Mouse (Mus musculus): ENCODE measurements around the gene Lingo4. TPM values are rescaled to one million over a fixed set of nuclear protein-coding genes. Genes with fewer than 3 reads are reported as not detected.

Lingo4 gene
- total RNA-seq (2015; ENCODE audit: low replicate concordance) (not detected in 2 replicates), total RNA-seq (2017; ENCODE audit: low replicate concordance) (not detected in 2 replicates)

GRCm38 (mm10) chr3:94398217-94398616 is at the start of gene Lingo4:
Lingo4 (plus strand) TSS chr3:94398517.
- ATAC-seq (replicated peaks; ENCODE audit: low FRiP score, poor library complexity, severe bottlenecking): no peak

GRCm38 (mm10) chr3:94360812-94361211 is 37.5 kb upstream of the Lingo4 start:
- no peak for ATAC-seq (replicated peaks; ENCODE audit: low FRiP score, poor library complexity, severe bottlenecking)

- no peak for ATAC-seq (replicated peaks; ENCODE audit: low FRiP score, poor library complexity, severe bottlenecking)
These were observed 36.2 kb upstream of the Lingo4 start, which contains the start of gene C2cd4d for GRCm38 (mm10) chr3:94362138-94362537. C2cd4d (plus strand) TSS chr3:94362438.

DNA sequence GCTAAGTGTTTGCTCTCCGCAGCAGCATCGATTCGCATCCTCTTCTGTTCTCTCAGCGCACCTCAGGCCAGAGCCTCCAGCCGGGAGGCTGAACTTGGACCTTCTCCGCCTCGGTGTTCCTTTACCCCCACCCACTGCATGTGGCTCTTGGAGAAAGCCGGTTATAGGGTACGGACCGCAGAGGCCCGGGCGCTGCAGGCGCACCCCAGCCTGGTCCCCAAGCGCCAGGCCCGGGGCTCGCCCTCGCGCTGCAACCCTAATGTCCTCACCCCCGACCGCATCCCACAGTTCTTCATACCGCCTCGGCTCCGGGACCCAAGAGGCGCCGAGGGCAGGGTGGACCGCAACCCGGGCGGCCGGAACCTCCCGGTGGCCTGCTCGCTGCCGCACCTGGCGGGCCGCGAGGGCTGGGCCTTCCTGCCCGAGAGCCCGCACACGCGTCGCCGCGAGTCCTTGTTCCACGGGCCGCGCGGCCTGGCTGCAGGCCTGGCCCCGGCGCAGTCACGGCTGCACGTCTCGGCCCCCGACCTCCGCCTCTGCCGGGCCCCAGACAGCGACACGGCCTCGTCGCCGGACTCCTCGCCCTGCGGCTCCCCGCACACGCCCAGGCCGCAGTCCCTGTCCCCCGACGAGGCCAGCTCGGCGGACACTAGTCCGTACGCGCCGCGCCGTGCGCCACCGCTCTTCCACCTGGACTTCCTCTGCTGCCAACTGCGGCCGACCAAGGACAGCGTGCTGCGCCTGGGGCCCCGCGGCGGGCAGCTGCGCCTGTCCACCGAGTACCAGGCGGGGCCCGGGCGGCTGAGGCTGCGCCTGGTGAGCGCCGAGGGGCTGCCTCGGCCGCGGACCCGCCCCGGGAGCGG is 34.8 kb upstream of the Lingo4 start:
- no peak for ATAC-seq (replicated peaks; ENCODE audit: low FRiP score, poor library complexity, severe bottlenecking)

- ATAC-seq (replicated peaks; ENCODE audit: low FRiP score, poor library complexity, severe bottlenecking): no peak
These were observed 34.2 kb upstream of the Lingo4 start for GRCm38 (mm10) chr3:94364154-94364526.

- ATAC-seq (replicated peaks; ENCODE audit: low FRiP score, poor library complexity, severe bottlenecking): peak; percentile 85; the same call in 1 of the 2 replicates
These were observed 31.6 kb upstream of the Lingo4 start for GRCm38 (mm10) chr3:94366761-94367160.

DNA sequence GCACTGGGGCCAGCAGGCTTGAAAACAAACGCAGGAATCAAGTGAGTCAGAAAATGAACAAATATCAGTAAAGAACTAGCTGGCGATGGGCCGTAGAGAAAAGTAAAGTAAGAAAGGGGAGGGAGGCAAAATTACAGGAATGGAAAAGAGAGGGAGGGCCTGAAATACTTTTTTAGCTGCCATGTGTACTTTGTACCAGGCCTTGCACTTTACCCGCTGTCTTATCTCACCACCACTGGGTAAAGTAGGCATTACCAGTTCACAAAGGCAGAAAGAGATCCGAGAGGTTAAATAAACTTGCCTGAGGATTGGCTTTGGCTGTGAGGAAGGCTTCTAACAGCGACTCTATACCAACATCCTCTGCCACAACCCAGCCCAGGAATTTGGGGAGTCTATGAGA is 30.8 kb upstream of the Lingo4 start:
- no peak for ATAC-seq (replicated peaks; ENCODE audit: low FRiP score, poor library complexity, severe bottlenecking)

GRCm38 (mm10) chr3:94368631-94369030 is 29.7 kb upstream of the Lingo4 start:
- no peak for ATAC-seq (replicated peaks; ENCODE audit: low FRiP score, poor library complexity, severe bottlenecking)

DNA sequence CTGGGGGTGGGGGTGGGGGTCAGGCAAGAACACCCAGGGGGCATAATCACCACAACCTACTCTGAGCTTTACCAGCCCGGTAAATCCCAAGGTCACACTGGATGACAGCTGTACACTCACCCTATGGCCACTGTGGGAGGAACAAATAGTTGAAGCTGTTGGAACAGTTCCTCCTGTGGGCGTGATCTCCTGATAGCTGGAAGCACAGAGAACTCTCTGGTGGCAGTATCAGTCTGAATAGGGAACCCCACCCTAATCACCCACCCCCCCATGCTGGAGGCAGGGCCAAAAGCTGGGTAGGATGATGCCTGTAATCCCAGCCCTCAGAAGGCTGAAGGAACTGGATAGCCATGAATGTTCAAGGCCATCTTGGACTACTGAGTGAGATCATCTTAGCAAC is 28.6 kb upstream of the Lingo4 start:
- no peak for ATAC-seq (replicated peaks; ENCODE audit: low FRiP score, poor library complexity, severe bottlenecking)

GRCm38 (mm10) chr3:94371637-94372036 is 26.7 kb upstream of the Lingo4 start:
- ATAC-seq (replicated peaks; ENCODE audit: low FRiP score, poor library complexity, severe bottlenecking): no peak

DNA sequence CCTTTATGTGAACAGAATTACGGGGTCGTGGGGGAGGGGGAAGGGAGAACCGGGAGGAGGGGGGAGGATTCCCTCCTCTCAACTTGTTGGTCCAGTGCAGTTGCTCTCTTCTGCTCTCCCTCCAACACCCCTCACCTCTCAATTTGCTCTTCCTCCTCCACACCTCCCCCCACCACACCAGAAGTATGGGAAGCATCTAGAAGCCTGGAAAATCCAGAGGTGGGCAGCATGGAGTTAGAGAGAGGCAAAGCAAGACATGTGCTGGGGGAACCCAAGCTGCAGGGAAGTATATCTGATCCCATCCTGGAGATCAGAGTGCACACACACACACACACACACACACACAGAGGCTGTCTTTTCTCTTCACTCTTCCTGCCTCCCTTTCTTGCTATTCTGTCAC is 26.3 kb upstream of the Lingo4 start:
- ATAC-seq (replicated peaks; ENCODE audit: low FRiP score, poor library complexity, severe bottlenecking): no peak

- ATAC-seq (replicated peaks; ENCODE audit: low FRiP score, poor library complexity, severe bottlenecking): no peak
These were observed 25.7 kb upstream of the Lingo4 start, which contains the start of gene Rorc for GRCm38 (mm10) chr3:94372641-94373040. Rorc (plus strand) TSS chr3:94372794.

DNA sequence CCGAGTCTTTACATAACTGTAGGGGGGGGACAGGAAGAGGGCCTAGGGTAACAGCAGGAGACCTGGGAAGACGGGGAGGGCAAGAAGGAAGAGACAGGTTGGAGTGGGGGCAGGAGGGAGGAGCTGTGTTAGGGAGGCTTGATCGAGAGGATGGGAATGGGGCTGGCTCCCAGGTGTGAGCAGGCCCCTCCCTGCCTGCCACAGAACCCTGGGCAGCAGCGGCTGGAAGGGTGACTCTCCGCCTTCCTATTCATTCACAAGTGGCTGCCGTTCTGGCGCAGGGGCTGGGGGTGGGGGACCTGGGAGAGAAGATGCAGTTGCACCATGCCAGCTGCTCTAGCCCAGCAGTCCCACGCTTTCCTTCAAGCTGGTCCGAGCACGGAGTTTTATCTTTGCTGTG is 25.2 kb upstream of the Lingo4 start:
- ATAC-seq (replicated peaks; ENCODE audit: low FRiP score, poor library complexity, severe bottlenecking): no peak

DNA sequence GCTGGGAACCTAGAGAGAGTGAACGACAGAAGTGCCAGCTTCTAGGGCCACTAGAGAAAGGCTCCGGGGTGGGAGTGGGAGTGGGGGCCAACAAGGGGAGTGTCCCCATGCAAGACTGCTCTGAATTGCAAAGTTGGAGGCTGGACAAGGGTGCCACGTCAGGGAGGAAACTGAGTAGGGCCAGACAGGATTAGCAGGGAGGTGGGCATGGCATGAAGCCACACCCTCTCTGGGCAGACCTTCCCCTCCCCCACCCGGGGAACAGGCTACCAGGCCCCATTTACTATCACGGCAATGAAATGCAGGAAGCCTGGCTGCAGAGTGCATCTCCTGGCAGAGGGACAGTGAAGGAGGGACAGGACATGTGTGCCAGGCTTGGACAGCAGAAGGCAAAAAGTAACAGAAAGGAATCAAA is 24.7 kb upstream of the Lingo4 start:
- ATAC-seq (replicated peaks; ENCODE audit: low FRiP score, poor library complexity, severe bottlenecking): no peak

DNA sequence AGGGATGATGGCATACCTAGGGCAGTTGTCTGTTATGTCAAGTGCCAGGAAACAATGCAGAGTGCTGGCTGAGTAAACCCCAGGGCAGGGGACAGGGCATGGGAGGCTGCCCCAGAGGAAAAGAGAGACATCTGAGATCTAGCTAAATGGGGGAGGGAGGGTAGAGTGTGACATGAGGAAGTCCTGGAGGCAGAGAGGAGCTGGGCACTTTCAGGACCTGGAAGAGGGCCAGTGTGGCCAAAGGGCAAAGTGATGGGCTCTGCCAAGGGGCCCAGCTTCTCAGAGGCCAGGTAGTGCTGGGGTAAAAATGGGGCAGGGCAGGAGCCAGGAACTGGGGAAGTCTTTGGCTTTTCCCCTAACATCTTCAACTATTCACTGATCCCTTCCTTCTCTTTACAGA is 23.7 kb upstream of the Lingo4 start:
- no peak for ATAC-seq (replicated peaks; ENCODE audit: low FRiP score, poor library complexity, severe bottlenecking)

GRCm38 (mm10) chr3:94375146-94375545 is 23.2 kb upstream of the Lingo4 start:
- no peak for ATAC-seq (replicated peaks; ENCODE audit: low FRiP score, poor library complexity, severe bottlenecking)

- ATAC-seq (replicated peaks; ENCODE audit: low FRiP score, poor library complexity, severe bottlenecking): no peak
These were observed 22.5 kb upstream of the Lingo4 start for GRCm38 (mm10) chr3:94375861-94376260.

GRCm38 (mm10) chr3:94377028-94377923 is 21.0 kb upstream of the Lingo4 start:
- ATAC-seq (replicated peaks; ENCODE audit: low FRiP score, poor library complexity, severe bottlenecking): no peak

GRCm38 (mm10) chr3:94379831-94380510 is 18.3 kb upstream of the Lingo4 start:
- no peak for ATAC-seq (replicated peaks; ENCODE audit: low FRiP score, poor library complexity, severe bottlenecking)

DNA sequence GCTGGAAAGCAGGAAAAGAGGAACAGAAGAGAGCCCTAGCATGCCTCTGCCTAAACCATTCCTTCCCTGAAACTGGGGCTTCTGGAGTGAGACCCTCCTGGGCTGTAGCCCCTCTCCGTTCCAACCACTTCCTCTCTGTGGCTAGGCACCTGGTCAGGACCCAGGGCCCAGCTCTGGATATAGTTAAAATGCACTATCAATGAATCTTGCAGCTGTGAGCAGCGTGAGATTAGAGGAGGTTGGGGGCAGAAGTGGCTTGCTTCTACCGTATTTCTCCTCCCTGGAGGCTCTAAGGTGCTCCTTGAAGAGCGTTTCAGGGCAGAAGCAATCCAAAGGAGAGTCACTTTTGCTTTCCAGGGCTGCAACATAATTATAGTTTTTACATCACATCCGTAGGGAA is 16.0 kb upstream of the Lingo4 start:
- ATAC-seq (replicated peaks; ENCODE audit: low FRiP score, poor library complexity, severe bottlenecking): no peak
